Mouse (Mus musculus): ENCODE measurements around the gene Mboat7. TPM values are rescaled to one million over a fixed set of nuclear protein-coding genes. Genes with fewer than 3 reads are reported as not detected.

Gene Mboat7
- total and polyA plus RNA-seq, 3 experiments = 31.1 to 113 TPM; not detected in 1

DNA sequence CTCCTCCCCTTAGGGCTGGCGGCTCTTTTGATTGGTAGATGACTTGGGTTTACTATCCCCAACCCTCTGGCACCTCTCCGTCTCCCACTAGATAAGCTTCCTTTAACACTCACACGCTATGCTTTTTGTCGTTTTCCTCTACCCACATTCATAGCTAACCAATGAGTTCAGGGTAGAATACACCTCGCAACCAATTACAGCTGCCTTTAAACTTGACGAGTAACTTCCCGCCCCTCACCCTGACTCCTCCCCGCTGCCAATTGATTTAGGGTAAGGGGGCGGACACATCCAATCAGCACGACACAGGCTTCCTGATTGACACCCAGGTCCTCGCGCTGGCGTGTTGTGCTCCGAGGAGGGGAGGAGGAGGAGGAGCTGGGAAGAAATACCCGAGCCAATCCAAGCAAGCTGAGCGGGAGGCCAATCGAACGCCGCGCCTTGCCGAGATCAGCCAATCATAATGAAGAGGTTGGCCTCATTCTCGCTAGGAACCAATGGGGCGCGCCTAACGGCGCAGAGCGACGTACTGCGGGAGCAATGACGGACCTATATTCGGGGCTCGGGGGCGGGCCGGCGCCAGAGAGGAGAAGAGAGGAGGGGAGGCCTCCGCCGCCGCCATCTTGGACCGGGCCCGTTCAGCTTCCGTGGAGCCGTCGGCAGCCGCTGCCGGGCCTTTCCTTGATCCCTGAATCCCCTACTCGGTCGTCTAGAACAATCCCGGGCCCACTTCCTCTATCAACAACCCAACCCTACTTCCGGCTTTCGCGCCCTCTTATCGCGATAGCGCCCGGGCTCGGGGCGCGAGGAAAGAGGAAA lies 48.4 kb downstream of the Mboat7 start, which contains the start of gene Cnot3:
Gene Cnot3 (plus strand): TSS at position 597 of the 816 bp plus-strand sequence.
- Histone ChIP-seq H3K4me1 (ENCODE audit: control insufficient read depth in 1 of 2, insufficient read depth in 2 of 2, low read length in 2 of 2) (peaks cover 3 to 36% of the 10 kb centered on the region in 2 experiments), H3K9me3 (replicated peaks; ENCODE audit: insufficient read depth, low read length) (no peaks in the 10 kb centered on the region), H3K4me3 (ENCODE audit: control insufficient read depth in 1 of 2, insufficient read depth in 1 of 2, low read depth in 2 of 2, low read length in 2 of 2) (peak within 1 kb of the TSS; percentile 79 to 89), H3K9ac (ENCODE audit: control insufficient read depth, low read depth, low read length, poor library complexity, severe bottlenecking) (peak within 1 kb of the TSS; percentile 93), H3K36me3 (ENCODE audit: control insufficient read depth in 1 of 2, insufficient read depth in 2 of 2, low read length in 2 of 2) (peaks cover 1 to 37% of the 10 kb centered on the region in 2 experiments; a peak in 3 of 4 replicates), H3K79me2 (ENCODE audit: control insufficient read depth, insufficient read depth, low read length, poor library complexity) (peaks cover 39% of the 10 kb centered on the region), H3K27me3 (ENCODE audit: control insufficient read depth in 1 of 2, insufficient read depth in 2 of 2, low read length in 2 of 2) (no peaks in the 10 kb centered on the region), H3K27ac (ENCODE audit: control insufficient read depth, low read depth, low read length) (peak within 1 kb of the TSS; percentile 100)
- peak; percentile 100 for DNase-seq (ENCODE audit: low read depth, low spot score)
- TF ChIP-seq TCF12 (IDR thresholded peaks at IDR 0.05; ENCODE audit: low read depth, low read length) = peak; percentile 37; the same call in 1 of the 2 replicates
- TF ChIP-seq CHD2 (IDR thresholded peaks at IDR 0.05; ENCODE audit: low read length) = peak; percentile 92
- TF ChIP-seq CHD1 (IDR thresholded peaks at IDR 0.05; ENCODE audit: low read depth, low read length) = no peak
- TF ChIP-seq EP300 (IDR thresholded peaks at IDR 0.05; ENCODE audit: low read depth in 1 of 2, low read length in 2 of 2) = peak in 1 of 2 experiments; percentile 18; a peak in 1 of 4 replicates
- TF ChIP-seq HCFC1 (IDR thresholded peaks at IDR 0.05; ENCODE audit: low read depth, low read length) = peak; percentile 75
- TF ChIP-seq KAT2A (conservative IDR thresholded peaks at IDR 0.05; ENCODE audit: low read depth, low read length) = 0 out of 2 replicates have a peak, but pooled peaks have one; percentile 52
- peak; percentile 90 for TF ChIP-seq ELF1 (IDR thresholded peaks at IDR 0.05; ENCODE audit: low read depth, low read length)
- TF ChIP-seq POLR2AphosphoS5 (IDR thresholded peaks at IDR 0.05; ENCODE audit: borderline replicate concordance, low read depth, low read length) = no peak
- TF ChIP-seq ZMIZ1 (IDR thresholded peaks at IDR 0.05; ENCODE audit: low read depth, low read length) = peak; percentile 34; the same call in 1 of the 2 replicates
- TF ChIP-seq MAZ (IDR thresholded peaks at IDR 0.05; ENCODE audit: low read depth, low read length) = peak; percentile 63; the same call in 1 of the 2 replicates
- peak; percentile 72 for TF ChIP-seq NELFE (IDR thresholded peaks at IDR 0.05; ENCODE audit: low read depth, low read length)
- TF ChIP-seq MYB (IDR thresholded peaks at IDR 0.05; ENCODE audit: low read depth, low read length) = no peak
- peak; percentile 38; the same call in 1 of the 2 replicates for TF ChIP-seq NRF1 (IDR thresholded peaks at IDR 0.05; ENCODE audit: insufficient read depth, low read depth, low read length, poor library complexity, severe bottlenecking)
- TF ChIP-seq MXI1 (IDR thresholded peaks at IDR 0.05; ENCODE audit: low read depth, low read length) = peak; percentile 8
- TF ChIP-seq POLR2A (IDR thresholded peaks at IDR 0.05; ENCODE audit: control insufficient read depth in 1 of 2, insufficient read depth in 1 of 2, low read depth in 1 of 2, low read length in 2 of 2, poor library complexity in 1 of 2) = peak; percentile 36 to 76; a peak in 3 of 4 replicates
- TF ChIP-seq TBP (IDR thresholded peaks at IDR 0.05; ENCODE audit: low read depth, low read length) = peak; percentile 38; the same call in 1 of the 2 replicates
- TF ChIP-seq ZNF384 (IDR thresholded peaks at IDR 0.05; ENCODE audit: low read depth, low read length) = no peak; the same call in 1 of the 2 replicates

DNA sequence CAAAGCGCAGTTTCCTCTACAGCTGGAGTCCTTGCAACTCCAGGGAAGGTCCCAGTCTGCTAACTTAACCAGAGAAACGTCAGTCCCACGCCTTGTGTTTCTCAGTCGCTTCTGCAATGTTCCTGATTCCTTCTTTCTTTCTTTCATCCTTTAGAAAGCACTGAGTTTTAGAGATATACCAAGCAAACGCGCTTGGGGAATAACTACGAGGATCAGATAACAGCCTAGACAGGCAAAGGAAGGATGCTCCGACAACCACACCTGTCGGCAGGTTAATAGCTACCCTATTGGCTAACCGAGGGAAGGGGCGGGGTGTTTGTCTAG lies 49.0 kb downstream of the Mboat7 start:
- Histone ChIP-seq H3K9ac (ENCODE audit: control insufficient read depth, low read depth, low read length, poor library complexity, severe bottlenecking) (peak overlapping the region; percentile 28), H3K4me3 (ENCODE audit: control insufficient read depth in 1 of 2, insufficient read depth in 1 of 2, low read depth in 2 of 2, low read length in 2 of 2) (peak overlapping the region; percentile 44 to 45), H3K4me1 (ENCODE audit: control insufficient read depth in 1 of 2, insufficient read depth in 2 of 2, low read length in 2 of 2) (peaks cover 3 to 36% of the 10 kb centered on the region in 2 experiments), H3K36me3 (ENCODE audit: control insufficient read depth in 1 of 2, insufficient read depth in 2 of 2, low read length in 2 of 2) (peaks cover 1 to 37% of the 10 kb centered on the region in 2 experiments; a peak in 3 of 4 replicates), H3K9me3 (replicated peaks; ENCODE audit: insufficient read depth, low read length) (no peaks in the 10 kb centered on the region), H3K27ac (ENCODE audit: control insufficient read depth, low read depth, low read length) (peak overlapping the region; percentile 46), H3K79me2 (ENCODE audit: control insufficient read depth, insufficient read depth, low read length, poor library complexity) (peaks cover 39% of the 10 kb centered on the region), H3K27me3 (ENCODE audit: control insufficient read depth in 1 of 2, insufficient read depth in 2 of 2, low read length in 2 of 2) (no peaks in the 10 kb centered on the region)
- no peak for DNase-seq (ENCODE audit: low read depth, low spot score)
- no peak for TF ChIP-seq POLR2AphosphoS2 (IDR thresholded peaks at IDR 0.05; ENCODE audit: low read length)
- peak; percentile 62; the same call in 1 of the 2 replicates for TF ChIP-seq GATA1 (IDR thresholded peaks at IDR 0.05; ENCODE audit: low read depth, low read length)

All from MEL (cell line).